Mouse (Mus musculus): ENCODE measurements around the gene Gucy2g. TPM values are rescaled to one million over a fixed set of nuclear protein-coding genes. Genes with fewer than 3 reads are reported as not detected.

Gene Gucy2g
- total RNA-seq (2023; ENCODE audit: inconsistent age): not detected in 4 replicates

GRCm38 (mm10) chr19:55241186-55241645 lies at the start of gene Gucy2g:
Gene Gucy2g (minus strand): TSS chr19:55241236.

DNA sequence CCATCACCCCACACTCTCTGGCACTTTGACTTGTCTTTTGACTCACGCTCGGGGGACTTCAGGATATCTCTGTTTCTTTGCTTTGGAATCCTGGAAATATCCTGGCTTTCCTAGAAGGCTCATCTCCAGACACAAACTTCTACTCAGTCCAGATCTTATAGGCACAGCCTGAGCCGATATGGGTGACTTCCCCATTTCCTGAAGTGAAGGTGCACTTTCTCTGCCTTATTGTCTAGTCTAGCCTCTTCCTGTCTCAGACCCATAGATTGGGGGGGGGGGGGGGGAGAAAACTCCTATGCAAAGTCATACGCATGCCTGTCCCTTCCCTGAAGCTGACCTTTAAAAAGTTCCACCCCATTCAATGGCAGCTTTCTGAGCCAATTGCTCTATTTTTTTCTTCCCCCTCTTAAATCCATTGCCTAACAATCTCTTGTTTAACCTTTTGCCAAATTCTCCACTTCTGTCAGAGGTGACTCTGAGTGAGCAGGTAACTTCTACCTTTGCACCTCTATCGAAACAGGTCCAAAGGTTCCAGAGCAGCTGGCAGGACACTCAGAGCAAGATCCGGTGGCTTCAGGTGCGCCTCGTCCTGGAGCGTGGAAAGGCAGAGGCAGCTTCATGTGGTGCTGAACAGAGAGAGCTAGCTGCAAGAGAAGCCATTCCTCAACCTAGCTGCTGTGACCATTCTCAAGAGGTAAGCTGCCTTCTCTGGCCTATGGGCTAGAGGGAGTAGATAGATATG lies 10.5 kb upstream of the Gucy2g start, which contains the start of gene Acsl5:
TSS of gene Acsl5 (plus strand) at position 556 of the 742 bp plus-strand sequence.

GRCm38 (mm10) chr19:55180433-55180832 lies 60.6 kb downstream of the Gucy2g start, which contains the start of gene Tectb:
Gene Tectb (plus strand): TSS chr19:55180733.

Other genes starting within 250 kb of the Gucy2g start
- gene Gpam, start 114.0 kb downstream of the Gucy2g start, total RNA-seq (2023; ENCODE audit: inconsistent age): 10.5 to 11.6 TPM (median 10.9 TPM) in 4 replicates
- not detected in 4 replicates for gene Tectb, start 60.5 kb downstream of the Gucy2g start, total RNA-seq (2023; ENCODE audit: inconsistent age)
- 35.1 to 47.9 TPM (median 42.4 TPM) in 4 replicates for gene Acsl5, start 10.7 kb upstream of the Gucy2g start, total RNA-seq (2023; ENCODE audit: inconsistent age)
- gene Zdhhc6, start 74.8 kb upstream of the Gucy2g start, total RNA-seq (2023; ENCODE audit: inconsistent age): 26.1 to 37.6 TPM (median 28.9 TPM) in 4 replicates
- gene Vti1a, start 75.1 kb upstream of the Gucy2g start, total RNA-seq (2023; ENCODE audit: inconsistent age): 35.3 to 40.1 TPM (median 38.2 TPM) in 4 replicates